Mouse (Mus musculus) lung, adult 18-20 months (tissue): ENCODE data around the gene Tmc3.

Experiments used
- DNase-seq, 2 experiments: peaks; one replicate each; pipeline ENCODE4 v3.0.0; 2022; ENCODE audit warnings: mixed read lengths in 2 of 2

Tmc3 gene

GRCm38 (mm10) chr7:83639084-83639483, 54.4 kb downstream of the Tmc3 start:
- no peak for DNase-seq

DNA sequence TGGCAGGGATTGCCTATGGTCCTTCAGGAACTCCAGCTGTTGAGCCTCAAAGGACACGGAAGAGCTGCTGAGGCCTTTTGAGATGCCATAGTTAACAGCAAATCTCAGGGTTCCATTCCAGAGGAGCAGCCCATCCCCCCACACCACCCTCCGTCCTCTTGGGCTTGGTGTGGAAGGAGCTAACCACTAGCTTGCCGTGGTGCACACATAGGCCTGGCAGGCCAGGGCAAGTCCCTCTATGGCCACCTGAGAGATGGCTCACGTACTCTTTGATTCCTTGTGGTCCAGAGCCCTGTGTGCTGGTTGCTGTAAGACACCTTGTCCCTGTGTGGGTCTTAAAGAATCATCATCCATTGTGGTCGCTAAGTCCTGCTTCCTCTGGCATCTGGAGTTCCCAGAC, 55.9 kb downstream of the Tmc3 start:
- no peak for DNase-seq

- no peak for DNase-seq
Observed at GRCm38 (mm10) chr7:83641163-83641562, 56.4 kb downstream of the Tmc3 start.

GRCm38 (mm10) chr7:83643581-83643980, 58.9 kb downstream of the Tmc3 start:
- no peak for DNase-seq

DNA sequence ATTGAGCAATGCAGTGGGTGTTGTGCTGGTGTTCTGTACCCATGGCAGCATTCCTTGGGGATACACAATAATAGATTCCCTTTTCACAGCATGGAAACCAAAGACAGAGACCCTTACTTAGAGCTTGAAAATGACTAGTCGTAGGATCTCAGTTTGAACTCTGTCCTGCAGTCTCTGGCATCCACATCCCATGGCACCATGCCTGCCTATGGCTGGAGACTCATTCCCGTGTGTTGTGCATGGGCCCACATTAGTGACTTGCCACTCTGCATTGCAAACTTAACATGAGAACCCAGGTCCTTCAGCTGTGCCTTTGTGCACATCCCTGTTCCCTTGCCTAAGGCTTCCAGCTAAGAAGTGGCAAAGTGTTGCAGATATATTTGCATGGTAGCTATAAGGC, 60.0 kb downstream of the Tmc3 start:
- DNase-seq, result no peak

DNA sequence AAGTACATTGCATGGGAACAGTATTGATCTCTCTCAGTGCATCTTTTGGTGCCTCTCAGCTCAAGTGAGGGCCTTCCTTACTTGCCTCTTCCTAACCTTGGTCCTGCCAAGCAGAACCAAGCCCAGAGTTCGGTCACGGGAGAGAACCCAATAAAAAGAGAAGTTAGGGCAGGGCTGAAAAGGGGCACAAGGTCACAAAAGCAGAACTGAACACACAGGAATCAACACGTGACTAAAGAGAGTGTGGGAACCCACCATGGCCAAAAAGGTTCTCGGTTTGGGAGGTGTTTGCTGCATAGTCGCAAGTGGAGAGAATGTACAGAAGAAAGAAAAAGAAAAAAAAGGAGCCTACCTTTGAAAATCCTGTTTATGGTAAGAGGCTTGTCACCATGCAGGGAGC, 60.7 kb downstream of the Tmc3 start:
- DNase-seq, result peak in 1 of 2 experiments; percentile 43

DNA sequence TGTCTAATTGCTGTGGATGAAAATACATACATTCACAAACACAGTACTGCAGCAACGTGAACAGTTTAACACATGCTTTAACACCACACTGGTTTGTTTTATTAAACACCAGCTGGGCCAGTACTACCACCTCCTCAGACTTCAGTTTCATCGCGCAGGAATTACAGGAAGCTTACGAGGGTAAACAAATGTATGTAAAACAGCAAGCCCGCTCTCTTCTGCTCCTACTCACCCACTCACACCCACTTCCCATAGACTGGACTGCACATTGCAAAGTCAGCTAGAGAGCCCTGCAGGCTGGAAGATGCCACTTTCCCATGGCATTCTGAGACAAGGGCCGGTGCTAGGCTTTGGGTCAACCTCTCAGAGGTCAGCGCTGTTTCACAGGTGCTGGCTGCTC, 64.1 kb downstream of the Tmc3 start:
- DNase-seq, result no peak

GRCm38 (mm10) chr7:83650638-83651037, 65.9 kb downstream of the Tmc3 start:
- DNase-seq, result no peak

DNA sequence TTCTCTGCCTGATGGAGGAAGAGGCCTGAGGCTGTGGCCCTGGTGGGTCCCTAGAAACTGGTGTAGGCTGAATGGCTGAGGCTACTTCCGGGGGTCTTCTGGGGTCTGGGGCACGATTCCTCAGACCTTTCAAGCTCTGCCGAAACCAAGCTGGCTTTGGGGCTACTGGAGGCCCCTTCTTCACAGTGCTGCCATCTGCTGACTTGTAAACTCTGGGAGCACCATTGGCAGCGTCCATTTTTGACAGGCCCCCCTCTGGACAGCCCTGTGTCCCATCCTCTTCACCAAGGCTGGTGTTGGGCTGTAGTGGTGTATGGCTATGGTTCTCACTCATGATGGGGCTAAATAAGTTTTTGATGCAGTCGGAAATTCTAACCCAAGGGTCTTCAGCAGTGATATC, 67.8 kb downstream of the Tmc3 start:
- DNase-seq, result no peak

GRCm38 (mm10) chr7:83653605-83654051, 68.9 kb downstream of the Tmc3 start:
- DNase-seq, result no peak

DNA sequence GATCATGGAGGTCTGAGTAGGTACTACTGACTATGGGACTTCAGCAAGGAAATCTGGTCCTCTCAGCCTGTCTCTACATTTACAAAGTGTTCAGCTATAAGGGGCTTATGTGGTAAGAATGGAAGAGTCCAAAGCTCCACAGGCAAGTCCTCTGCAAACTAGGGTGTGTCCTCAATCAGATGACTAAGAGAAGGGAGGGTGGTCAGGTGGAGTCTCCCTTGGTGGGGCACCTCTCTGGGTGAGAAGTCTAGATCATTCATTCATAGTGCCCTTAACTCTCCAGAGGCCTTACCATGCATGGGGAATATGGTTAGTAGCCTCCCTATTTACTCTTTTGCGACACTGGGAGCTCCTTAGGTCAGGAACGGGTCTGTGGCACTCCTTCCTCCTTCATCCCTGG, 69.5 kb downstream of the Tmc3 start:
- DNase-seq, result no peak

DNA sequence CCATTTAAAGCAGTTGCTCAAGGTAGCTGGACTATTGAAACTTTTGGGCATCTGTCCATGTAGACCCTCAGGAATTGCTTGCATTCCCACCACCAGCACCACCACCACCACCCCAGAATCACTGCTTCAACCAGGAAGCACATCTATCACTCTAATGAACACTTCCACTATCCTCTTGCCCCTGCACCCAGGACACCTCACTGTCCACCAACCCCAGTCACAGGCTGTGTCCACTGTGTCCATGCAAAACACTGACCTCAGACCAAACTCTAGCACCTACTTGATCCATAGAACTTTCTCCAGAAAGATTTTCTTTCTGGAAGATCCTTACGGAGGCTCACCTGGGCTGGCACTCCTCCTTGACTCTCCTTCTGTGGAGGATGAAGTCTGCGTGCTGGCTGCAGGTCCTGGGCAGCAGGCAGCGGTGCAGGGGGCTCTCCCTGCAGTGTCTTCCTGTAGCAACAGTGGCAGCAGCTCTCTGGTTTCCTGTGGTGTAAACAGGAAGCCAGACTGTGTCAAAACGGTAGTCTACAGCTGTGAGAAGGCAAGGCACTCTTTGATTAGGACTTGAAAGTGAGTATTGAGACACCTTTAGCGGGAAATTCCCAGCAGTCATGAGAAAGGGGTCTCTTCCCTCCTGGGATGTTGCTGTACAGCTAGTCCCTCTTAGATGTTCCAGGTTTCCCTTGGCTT, 70.4 kb downstream of the Tmc3 start:
- peak in 1 of 2 experiments; percentile 48 for DNase-seq

DNA sequence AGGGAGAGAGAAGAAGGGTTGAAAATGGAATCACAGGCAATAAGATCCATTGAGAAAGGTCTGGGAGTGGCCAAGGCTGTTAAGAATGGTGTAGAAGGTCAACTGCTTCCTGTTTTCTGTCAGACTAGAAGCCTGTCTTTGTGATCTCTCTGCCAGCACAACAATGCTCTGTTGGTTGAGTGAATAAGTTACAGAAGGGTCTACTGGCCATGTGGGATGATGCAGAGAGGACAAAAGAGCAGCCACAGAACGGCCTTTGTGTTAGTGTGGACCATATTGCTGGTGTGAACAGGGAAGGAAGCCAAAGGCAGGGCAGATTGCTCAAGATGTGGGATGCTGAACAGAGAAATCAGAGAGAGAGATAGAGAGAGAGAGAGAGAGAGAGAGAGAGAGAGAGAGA, 74.0 kb downstream of the Tmc3 start:
- peak in 1 of 2 experiments; percentile 10 for DNase-seq

DNA sequence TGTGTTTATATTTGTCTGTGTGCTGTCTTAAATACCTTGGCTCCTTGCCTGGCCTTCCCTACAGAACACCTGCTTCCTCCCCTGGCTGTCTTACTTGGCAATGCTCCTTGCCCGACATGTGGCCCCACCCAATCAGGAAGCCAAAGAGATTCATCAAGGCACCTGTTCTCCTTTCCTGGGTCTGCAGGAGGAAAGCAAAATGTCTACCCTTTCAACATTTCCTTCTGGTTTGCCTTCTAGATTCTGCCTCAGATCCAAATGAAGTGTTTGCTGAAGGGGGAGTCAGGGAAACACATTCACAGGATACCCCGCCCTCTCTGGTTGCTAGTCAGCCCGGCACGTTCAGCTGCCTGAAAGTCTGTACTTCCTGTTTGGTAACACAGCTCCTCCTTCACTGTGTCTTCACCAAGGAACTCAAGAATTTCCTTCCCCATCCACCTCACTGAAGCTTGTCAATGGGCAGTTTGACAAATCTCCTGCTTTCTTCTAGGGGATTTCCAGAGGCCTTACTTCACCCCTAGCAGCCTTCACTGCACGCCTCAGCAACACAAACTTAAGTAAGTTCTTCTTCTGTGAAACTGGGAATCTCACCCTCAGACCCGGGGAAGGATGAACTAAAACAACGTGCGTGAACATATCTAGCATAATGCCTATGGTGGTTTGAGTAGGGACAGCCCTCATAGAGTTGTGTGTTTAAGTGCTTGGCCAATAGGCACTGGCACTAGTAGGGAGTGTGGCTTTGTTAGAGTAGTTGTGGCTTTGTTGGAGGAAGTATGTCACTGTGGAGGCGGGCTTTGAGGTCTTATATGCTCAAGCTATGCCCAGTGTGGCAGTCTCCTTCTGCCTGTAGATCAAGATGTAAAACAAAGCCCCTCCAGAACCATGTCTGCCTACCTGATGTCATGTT, 74.7 kb downstream of the Tmc3 start:
- DNase-seq, result peak; percentile 52 to 55

- DNase-seq, result no peak
Observed at GRCm38 (mm10) chr7:83660273-83660691, 75.6 kb downstream of the Tmc3 start.

- DNase-seq, result no peak
Observed at GRCm38 (mm10) chr7:83661031-83661430, 76.3 kb downstream of the Tmc3 start.

- DNase-seq, result no peak
Observed at GRCm38 (mm10) chr7:83661763-83662162, 77.0 kb downstream of the Tmc3 start.

DNA sequence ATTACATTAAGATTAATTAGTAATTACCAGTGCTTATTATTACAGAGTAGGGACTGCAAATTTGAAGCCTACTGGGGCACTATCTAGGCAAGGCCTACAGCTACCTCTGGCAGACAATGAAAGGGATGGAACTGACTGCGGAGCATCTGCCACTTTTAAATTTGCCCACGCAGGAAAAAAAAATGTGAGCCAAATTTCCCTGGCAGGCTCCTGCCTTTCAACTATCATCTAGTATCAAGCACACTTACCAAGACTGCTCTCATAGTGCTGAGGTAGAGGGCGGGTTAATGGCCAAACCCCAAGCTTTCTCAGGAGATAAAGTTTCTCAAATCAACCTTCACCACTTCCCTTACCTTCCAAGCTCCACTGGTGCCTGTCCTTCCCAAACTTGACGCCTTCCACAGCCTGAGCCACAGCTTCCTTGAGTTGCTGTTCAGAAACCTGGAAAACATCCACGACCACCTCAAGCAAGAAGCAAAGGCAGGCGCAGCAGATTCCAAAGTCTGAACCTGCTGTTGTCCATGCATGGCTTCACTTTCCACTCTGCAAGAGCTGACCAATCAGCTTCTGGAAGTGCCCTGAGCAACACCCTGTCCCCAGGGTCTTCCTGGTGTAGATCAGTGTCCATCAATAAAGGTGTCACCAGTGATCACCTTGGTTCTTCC, 78.1 kb downstream of the Tmc3 start:
- no peak for DNase-seq

GRCm38 (mm10) chr7:83666087-83666595, 81.4 kb downstream of the Tmc3 start:
- no peak for DNase-seq

- no peak for DNase-seq
Observed at GRCm38 (mm10) chr7:83667936-83668645, 83.4 kb downstream of the Tmc3 start.

- DNase-seq, result peak in 1 of 2 experiments; percentile 24
Observed at GRCm38 (mm10) chr7:83668724-83669123, 84.0 kb downstream of the Tmc3 start.

DNA sequence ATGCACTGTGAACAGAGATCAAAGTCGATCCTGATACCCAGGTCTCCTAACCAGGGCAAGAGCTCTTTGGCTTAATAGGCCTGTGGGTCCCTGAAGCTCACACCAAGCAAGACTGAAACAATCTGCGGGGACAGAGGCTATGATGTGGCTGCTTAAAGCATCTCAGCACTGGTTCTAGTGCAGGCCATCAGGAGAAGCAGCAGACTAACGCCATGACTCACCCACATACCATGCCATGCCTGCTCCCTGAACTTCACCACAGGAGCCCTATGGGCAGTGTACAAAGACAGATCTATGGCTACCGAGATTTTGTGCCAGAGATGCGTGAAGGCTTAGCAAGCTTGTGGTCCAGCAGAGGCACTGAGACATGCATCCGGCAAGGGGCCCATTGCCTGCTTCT, 86.8 kb downstream of the Tmc3 start:
- DNase-seq, result no peak
